Mouse (Mus musculus) cortical plate, adult 2 months (tissue): ENCODE data around the gene Fermt2.

ENCODE experiments used
- CTCF ChIP-seq: fragments of 200-500 bp; IDR thresholded peaks from 2 replicates; pipeline ENCODE4 v1.5.1; 2011; ENCODE audit warnings: mild to moderate bottlenecking, control low read depth, low read length; ENCODE audit not compliant: insufficient read depth; ENCODE audit errors: extremely low read depth
- POLR2A ChIP-seq: fragments of 200-500 bp; IDR thresholded peaks from 2 replicates; pipeline ENCODE4 v1.6.1; 2011; ENCODE audit warnings: mild to moderate bottlenecking, low read length, control low read depth; ENCODE audit not compliant: insufficient read depth; ENCODE audit errors: extremely low read depth

- TF ChIP-seq POLR2A (no peak), CTCF (no peak)
Measured at GRCm38 (mm10) chr14:45554336-45554735, 24.4 kb upstream of the Fermt2 start.
